Mouse (Mus musculus) frontal cortex, postnatal 36 days (tissue): Measurements from ENCODE around the gene Gpr1.
"Not testable (repeated sequence)": the region's sequence is repeated elsewhere in the genome, so short reads cannot be mapped to it uniquely, and the experiment has no call there.

Experiments used
- DNase-seq, 2 experiments: peaks; one replicate each; pipeline ENCODE4 v3.0.0; 2022; ENCODE audit warnings: low spot score in 2 of 2

Gpr1 gene

GRCm38 (mm10) chr1:63180575-63180974 is 33.8 kb downstream of the Gpr1 start:
- not testable (repeated sequence) for DNase-seq

DNA sequence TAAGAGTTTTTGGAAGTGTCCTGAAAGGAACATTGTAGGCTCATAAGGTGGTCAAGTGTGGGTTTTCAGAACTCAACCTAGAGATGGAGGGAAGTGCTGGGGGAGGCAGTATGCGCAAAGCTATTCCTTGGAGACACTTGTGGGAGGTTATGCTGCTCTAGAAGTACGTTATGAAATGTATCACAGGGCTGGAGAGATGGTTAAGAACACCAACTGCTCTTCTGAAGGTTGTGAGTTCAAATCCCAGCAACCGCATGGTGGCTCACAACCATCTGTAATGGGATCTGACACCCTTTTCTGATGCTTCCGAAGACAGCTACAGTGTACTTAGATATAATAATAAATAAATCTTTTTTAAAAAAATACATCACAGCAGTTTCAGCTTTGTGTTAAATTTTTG is 34.2 kb downstream of the Gpr1 start:
- DNase-seq = no peak

DNA sequence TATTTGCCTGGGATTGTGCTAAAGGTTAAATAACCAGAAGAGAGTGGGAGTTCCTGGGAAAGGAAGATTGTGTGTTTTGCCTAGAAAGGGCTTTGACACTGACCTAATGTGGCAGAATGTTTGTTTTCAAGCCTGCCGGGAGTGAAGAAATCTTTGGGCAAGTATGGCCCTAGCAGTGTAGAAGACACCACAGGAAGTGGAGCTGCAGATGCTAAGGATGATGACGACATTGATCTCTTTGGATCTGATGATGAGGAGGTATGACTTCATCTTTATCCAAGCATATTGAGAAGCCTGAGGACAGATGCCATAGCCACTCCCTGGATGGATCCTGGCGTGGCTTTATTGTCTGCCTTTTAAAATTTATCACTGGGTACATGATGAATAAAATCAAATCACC is 36.0 kb downstream of the Gpr1 start:
- no peak for DNase-seq

- peak; percentile 98 for DNase-seq
These were observed 37.5 kb downstream of the Gpr1 start, which contains the start of the genes Eef1b2 and Ndufs1 for GRCm38 (mm10) chr1:63176604-63177421. TSS of gene Eef1b2 (plus strand) at chr1:63176825. TSS of gene Ndufs1 (minus strand) at chr1:63176833.

- DNase-seq = no peak
These were observed 38.1 kb downstream of the Gpr1 start for GRCm38 (mm10) chr1:63176259-63176603.

- DNase-seq = no peak
These were observed 38.5 kb downstream of the Gpr1 start for GRCm38 (mm10) chr1:63175853-63176252.

DNA sequence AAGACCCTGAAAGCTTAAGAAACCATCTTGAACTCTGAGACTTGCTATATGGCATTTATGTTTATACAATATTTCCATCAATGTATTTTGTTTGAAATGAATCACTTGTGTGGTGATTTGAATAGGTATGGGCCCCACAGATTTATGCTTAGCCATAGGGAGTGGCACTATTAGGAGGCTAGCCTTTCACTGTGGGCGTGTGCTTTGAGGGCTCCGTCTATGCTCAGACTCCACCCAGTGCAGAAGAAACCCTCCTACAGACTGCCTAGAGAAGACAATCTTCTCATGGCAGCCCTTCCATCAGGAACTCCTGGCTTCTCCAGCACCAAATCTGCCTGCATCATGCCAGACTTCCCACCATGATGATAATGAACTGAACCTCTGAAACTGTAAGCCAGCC is 45.7 kb downstream of the Gpr1 start:
- no peak for DNase-seq

GRCm38 (mm10) chr1:63140231-63140630 is 74.1 kb downstream of the Gpr1 start:
- no peak for DNase-seq

- not testable (repeated sequence) for DNase-seq
These were observed 75.8 kb downstream of the Gpr1 start for GRCm38 (mm10) chr1:63138586-63138985.

GRCm38 (mm10) chr1:63137971-63138370 is 76.4 kb downstream of the Gpr1 start:
- DNase-seq = no peak

DNA sequence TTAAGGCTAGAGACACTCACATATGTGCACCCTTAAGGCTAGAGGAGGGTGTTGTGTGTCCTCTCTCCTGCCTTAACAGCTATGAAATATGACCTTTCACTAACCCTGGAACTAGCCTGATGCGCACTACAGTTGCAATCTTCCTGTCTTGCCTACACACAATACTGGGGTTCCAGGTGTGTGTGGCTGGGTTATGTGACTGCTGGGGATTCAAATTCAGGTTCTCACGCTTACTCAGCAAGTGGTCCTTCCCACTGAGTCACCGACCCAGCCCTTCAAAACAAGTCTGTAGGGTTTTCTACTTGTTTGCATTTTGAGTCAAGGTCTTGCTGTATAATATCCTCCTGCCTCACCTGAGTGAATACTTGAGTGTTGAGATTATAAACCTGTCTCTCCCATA is 79.8 kb downstream of the Gpr1 start:
- DNase-seq = no peak
